Mouse (Mus musculus) G1E (cell line): ENCODE data around the gene Iqsec3. TPM values are rescaled to one million over a fixed set of nuclear protein-coding genes. Genes with fewer than 3 reads are reported as not detected.
A peak's percentile ranks its signal among the peaks of the same experiment; 100 is the strongest.

Source experiments
- ATAC-seq: 2 replicates; pipeline ENCODE4 v1.8.0; 2016; ENCODE audit warnings: mild to moderate bottlenecking; ENCODE audit not compliant: insufficient number of reproducible peaks, poor library complexity, low FRiP score, severe bottlenecking; ENCODE audit errors: extremely low read depth
- DNase-seq: peaks from one replicate; pipeline ENCODE4 v3.0.0; 2012; ENCODE audit warnings: low spot score
- H3K27me3 ChIP-seq: 2 replicates; pipeline ENCODE4 v1.6.1; 2012; ENCODE audit warnings: mild to moderate bottlenecking, low read length, inconsistent platforms; ENCODE audit not compliant: insufficient read depth
- H3K36me3 ChIP-seq: replicated peaks from 2 replicates; pipeline ENCODE3; 2012; ENCODE audit warnings: mild to moderate bottlenecking, inconsistent platforms
- H3K4me1 ChIP-seq: 2 replicates; pipeline ENCODE4 v1.6.1; 2012; ENCODE audit warnings: low read depth, low read length, inconsistent platforms, mixed read lengths; ENCODE audit not compliant: insufficient read depth
- H3K4me3 ChIP-seq: 2 replicates; pipeline ENCODE4 v1.5.1; 2012; ENCODE audit warnings: low read depth, mild to moderate bottlenecking, inconsistent platforms, low read length, moderate library complexity, mixed read lengths
- H3K9me3 ChIP-seq: replicated peaks from 2 replicates; pipeline ENCODE4 v1.6.1; 2012; ENCODE audit warnings: inconsistent platforms
- CTCF ChIP-seq: IDR thresholded peaks from 2 replicates; pipeline ENCODE4 v1.5.1; 2012; ENCODE audit warnings: low read depth, low read length, inconsistent platforms, mixed read lengths
- GATA1 ChIP-seq: IDR thresholded peaks from 2 replicates; pipeline ENCODE4 v1.6.1; 2012; ENCODE audit warnings: borderline replicate concordance, low read length, inconsistent platforms, mixed read lengths
- GATA2 ChIP-seq: IDR thresholded peaks from 2 replicates; pipeline ENCODE4 v1.6.1; 2012; ENCODE audit warnings: low read depth, low read length, inconsistent platforms, borderline replicate concordance
- POLR2AphosphoS5 ChIP-seq: IDR thresholded peaks from 2 replicates; pipeline ENCODE4 v1.6.1; 2012; ENCODE audit warnings: low read depth, low read length, inconsistent platforms; ENCODE audit not compliant: insufficient replicate concordance
- TAL1 ChIP-seq: conservative IDR thresholded peaks from 2 replicates; pipeline ENCODE4 v1.6.1; 2012; ENCODE audit warnings: low read depth, low read length, inconsistent platforms, mixed read lengths
- polyA plus RNA-seq: library from polyadenylated mRNA; stranded (reverse); fragments of >175 nt; gene quantifications from 2 replicates; pipeline ENCODE4 v1.2.3, GENCODE M21; 2012
- total RNA-seq, 2 experiments: library from RNA; stranded (forward) in 1 of 2; stranded (reverse) in 1 of 2; fragments of 200-1000 nt in 1 of 2; fragments of >200 nt in 1 of 2; fragmentation: Nextera tagmentation in 1 of 2; gene quantifications; 2 replicates each; pipeline ENCODE4 v1.2.3; 2014 to 2017

Gene Iqsec3
- not detected in 2 replicates for total RNA-seq (2014; fragmentation: Nextera tagmentation)
- total RNA-seq (2017), result 0.11 and 0.12 TPM in 2 replicates
- polyA plus RNA-seq, result not detected in 2 replicates

DNA sequence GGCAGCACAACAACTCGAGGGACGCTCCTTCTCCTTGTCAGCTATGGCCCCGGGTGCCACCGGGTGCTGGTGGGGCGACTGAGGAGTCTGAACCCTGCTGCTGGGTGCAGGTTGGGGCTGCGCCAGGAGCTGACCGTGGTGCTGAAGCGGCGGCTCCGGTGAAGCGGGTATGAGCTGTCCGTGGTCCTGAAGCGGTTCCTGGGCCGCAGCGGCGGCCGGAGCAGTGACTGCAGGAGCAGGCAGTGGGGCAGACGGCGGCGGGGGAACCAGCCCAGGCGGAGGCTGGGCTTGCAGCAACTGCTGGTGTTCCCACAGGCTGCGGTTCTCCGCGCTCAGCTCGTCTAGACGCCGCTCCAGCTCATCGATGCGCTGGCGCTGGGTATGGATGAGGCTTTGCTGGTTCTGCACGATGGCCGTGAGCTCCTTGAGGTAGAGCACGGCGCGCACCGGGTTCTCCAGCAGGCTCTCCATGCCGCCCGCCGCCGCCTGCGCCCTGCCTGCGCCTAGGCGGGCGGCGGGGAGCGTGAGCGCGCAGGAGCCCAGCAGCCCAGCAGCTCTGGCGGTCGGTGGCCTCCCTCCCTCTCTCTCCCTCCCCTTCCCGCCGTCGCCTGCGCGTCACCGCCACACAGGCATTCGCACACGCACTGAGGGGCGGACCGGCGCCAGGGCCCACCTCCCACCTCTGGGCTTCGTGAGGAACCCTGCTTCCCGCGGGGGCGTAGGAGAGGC is at the start of gene Iqsec3:
TSS of gene Iqsec3 (minus strand) at position 586 of the 729 bp plus-strand sequence.
- TF ChIP-seq POLR2AphosphoS5, result no peak
- TF ChIP-seq GATA1, result no peak
- no peak for TF ChIP-seq TAL1
- no peak for TF ChIP-seq CTCF
- TF ChIP-seq GATA2, result no peak
- no peak within 1 kb of the TSS for H3K4me3 ChIP-seq

DNA sequence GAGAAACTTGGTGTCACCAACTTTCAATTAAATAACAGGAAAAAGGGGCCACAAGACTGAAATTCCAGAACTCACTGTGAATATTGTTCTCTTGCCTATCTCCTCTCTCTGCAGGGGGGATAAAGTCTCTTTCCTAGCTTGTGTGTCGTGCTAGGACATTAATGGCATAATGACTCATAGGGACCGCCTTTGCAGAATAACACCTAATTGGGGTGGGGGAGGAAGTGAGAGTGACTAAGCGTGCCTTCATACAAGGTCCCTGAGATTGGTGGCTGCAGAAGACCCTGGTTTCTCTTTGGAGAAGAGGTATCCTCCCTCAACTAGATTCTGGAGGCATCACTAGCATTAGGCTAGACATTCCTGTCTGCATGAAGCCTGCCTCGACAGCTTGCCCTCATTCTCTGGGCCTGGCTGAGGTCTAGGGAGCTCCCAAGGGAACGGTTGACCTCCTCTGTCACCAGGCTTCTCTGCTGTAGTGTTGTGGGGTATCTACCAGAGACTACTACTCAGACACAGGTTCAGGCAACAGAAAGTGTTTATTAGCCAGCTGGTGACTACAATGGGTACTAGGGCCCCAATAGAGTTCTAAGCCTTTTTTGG is 48.7 kb upstream of the Iqsec3 start:
- no peak for TF ChIP-seq CTCF
- TF ChIP-seq POLR2AphosphoS5, result no peak
- no peak for TF ChIP-seq GATA2
- TF ChIP-seq TAL1, result no peak
- TF ChIP-seq GATA1, result no peak
- Histone ChIP-seq H3K4me3 (no peak overlapping the region), H3K36me3 (no peaks in the 10 kb centered on the region), H3K9me3 (peaks cover 25% of the 10 kb centered on the region), H3K4me1 (no peaks in the 10 kb centered on the region), H3K27me3 (no peaks in the 10 kb centered on the region)
- no peak for DNase-seq
- no peak for ATAC-seq

More for the DNA sequence above, at the start of gene Iqsec3:
- H3K27me3 ChIP-seq, result no peaks in the 10 kb centered on the region
- peak; percentile 8 for DNase-seq
- H3K9me3 ChIP-seq, result peaks cover 20% of the 10 kb centered on the region
- no peaks in the 10 kb centered on the region for H3K4me1 ChIP-seq
- H3K36me3 ChIP-seq, result no peaks in the 10 kb centered on the region
- no peak for ATAC-seq

DNA sequence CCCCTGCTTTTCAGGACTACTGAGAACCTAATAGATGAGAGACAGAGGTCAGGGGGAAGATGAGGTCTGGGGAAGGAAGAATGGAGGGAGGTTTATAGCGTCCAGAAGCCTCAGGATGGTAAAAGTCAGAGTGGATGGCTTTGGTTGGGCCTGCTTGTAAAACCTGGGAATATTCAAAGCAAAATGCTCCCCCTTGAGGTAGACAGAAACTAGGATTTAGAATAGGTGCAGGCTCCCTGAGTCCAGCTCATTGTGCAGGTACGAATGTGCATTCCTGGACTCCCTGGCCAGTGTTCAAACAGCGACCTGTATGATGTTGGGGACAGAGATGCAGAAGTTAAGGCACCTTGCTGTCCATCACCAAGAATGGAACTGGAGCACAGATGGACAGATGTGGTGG is 47.6 kb upstream of the Iqsec3 start:
- no peak for TF ChIP-seq POLR2AphosphoS5
- TF ChIP-seq TAL1, result no peak
- TF ChIP-seq CTCF, result no peak
- no peak for TF ChIP-seq GATA2
- TF ChIP-seq GATA1, result no peak
- Histone ChIP-seq H3K27me3 (no peaks in the 10 kb centered on the region), H3K4me1 (no peaks in the 10 kb centered on the region)

DNA sequence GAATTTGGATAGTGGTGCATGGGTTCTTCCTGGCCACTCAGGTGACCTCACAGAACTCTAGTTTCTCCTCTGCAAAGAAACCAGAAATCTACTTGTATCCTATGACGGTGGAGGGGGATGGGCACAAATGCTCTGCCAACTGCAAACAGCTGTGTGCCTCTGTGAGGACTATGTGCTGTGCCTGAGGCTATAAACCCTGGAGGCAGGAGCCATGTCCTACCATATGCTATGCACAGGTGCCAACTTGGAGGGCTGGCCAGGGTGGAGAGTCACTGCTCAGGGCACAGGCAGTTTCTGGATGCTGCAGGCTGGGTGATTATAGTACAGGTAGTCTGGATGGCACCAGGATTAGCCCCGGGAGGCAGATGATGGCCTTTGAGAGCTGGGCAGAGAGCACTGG is 46.4 kb upstream of the Iqsec3 start:
- H3K4me3 ChIP-seq, result no peak overlapping the region
- no peaks in the 10 kb centered on the region for H3K27me3 ChIP-seq
- DNase-seq (no peak), ATAC-seq (no peak)
- no peaks in the 10 kb centered on the region for H3K36me3 ChIP-seq
- TF ChIP-seq TAL1 (no peak), CTCF (no peak), GATA1 (no peak), GATA2 (no peak), POLR2AphosphoS5 (no peak)
- peaks cover 27% of the 10 kb centered on the region for H3K9me3 ChIP-seq
- H3K4me1 ChIP-seq, result no peaks in the 10 kb centered on the region

More for the DNA sequence above, 47.6 kb upstream of the Iqsec3 start:
- H3K4me3 ChIP-seq, result no peak overlapping the region
- DNase-seq (no peak), ATAC-seq (no peak)
- peaks cover 30% of the 10 kb centered on the region for H3K9me3 ChIP-seq
- H3K36me3 ChIP-seq, result no peaks in the 10 kb centered on the region

DNA sequence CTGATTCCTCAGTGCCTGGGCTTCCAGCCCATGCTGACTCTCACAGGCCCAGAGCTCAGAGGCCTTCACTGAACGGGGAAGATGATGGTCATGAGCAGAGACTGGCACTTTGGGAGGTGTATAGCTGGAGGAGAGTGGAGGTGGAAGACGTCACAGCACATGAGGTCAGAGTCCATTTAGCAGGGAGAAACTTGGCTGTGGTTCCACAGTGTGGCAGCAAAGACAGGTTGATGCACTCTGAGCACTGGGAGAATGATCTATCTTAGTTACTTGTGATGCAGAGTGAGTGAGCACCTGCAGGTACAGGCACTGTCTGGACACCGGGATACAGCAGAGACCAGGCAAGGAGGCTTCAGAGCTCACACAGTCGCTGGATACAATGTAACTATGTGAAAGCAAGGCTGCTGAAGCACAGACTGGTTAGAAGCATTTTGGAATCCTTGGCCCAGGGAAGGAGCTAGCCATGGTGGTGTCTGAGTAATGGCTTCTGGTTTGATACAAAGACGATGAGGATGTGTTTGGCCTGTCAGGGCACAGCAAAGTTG is 45.9 kb upstream of the Iqsec3 start:
- ATAC-seq, result no peak
- TF ChIP-seq GATA2 (no peak), CTCF (no peak), POLR2AphosphoS5 (no peak), GATA1 (no peak), TAL1 (no peak)
- H3K9me3 ChIP-seq, result peaks cover 27% of the 10 kb centered on the region

DNA sequence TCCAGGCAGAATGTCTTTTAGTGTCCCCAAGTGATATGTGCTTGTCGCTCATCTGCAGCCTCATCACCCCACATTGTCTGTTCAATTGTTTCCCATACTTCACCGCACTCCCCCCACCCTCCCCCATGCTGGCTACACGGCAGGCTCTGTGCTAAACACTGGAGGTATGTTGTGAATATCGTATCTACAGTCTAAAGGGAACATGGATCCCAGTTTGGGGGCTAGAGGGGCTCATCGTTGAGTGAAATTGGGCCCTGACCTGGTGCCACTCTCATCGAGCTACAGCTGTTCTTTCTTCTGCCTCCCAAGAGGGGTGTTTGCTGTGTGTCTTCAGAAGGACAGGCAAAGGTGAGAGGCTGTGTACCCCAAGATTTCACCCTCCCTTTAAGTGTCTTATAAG is 44.2 kb upstream of the Iqsec3 start:
- DNase-seq (no peak), ATAC-seq (no peak)
- Histone ChIP-seq H3K4me3 (no peak overlapping the region), H3K4me1 (no peaks in the 10 kb centered on the region), H3K27me3 (no peaks in the 10 kb centered on the region), H3K9me3 (peaks cover 31% of the 10 kb centered on the region), H3K36me3 (no peaks in the 10 kb centered on the region)
- TF ChIP-seq CTCF (no peak), GATA1 (no peak), POLR2AphosphoS5 (no peak), TAL1 (no peak), GATA2 (no peak)

More for the DNA sequence above, 45.9 kb upstream of the Iqsec3 start:
- H3K4me1 ChIP-seq, result no peaks in the 10 kb centered on the region
- H3K36me3 ChIP-seq, result no peaks in the 10 kb centered on the region
- no peak for DNase-seq
- H3K27me3 ChIP-seq, result no peaks in the 10 kb centered on the region
- H3K4me3 ChIP-seq, result no peak overlapping the region
